Mouse (Mus musculus) myocyte (in vitro differentiated cells): ENCODE data around the gene Klhl41. TPM values are rescaled to one million over a fixed set of nuclear protein-coding genes. Genes with fewer than 3 reads are reported as not detected.

ENCODE experiments used
- H3K27me3 ChIP-seq: one replicate; pipeline ENCODE4 v1.6.1; 2011; ENCODE audit not compliant: control insufficient read depth, insufficient read depth, insufficient read length
- H3K36me3 ChIP-seq: one replicate; pipeline ENCODE4 v1.6.1; 2011; ENCODE audit not compliant: control insufficient read depth, insufficient read depth
- H3K4me2 ChIP-seq: one replicate; pipeline ENCODE4 v1.6.1; 2011; ENCODE audit warnings: low read depth, control low read depth
- H3K4me3 ChIP-seq: one replicate; pipeline ENCODE4 v1.5.1; 2011; ENCODE audit warnings: mild to moderate bottlenecking, control low read depth, moderate library complexity
- H3K79me2 ChIP-seq: one replicate; pipeline ENCODE4 v1.6.1; 2011; ENCODE audit not compliant: control insufficient read depth, insufficient read depth
- H3ac ChIP-seq: one replicate; pipeline ENCODE4 v1.6.1; 2011; ENCODE audit not compliant: control insufficient read depth, insufficient read length
- CEBPB ChIP-seq: IDR thresholded peaks from 2 replicates; pipeline ENCODE4 v1.6.1; 2011; ENCODE audit warnings: mild to moderate bottlenecking, moderate library complexity; ENCODE audit not compliant: poor library complexity, insufficient read depth, severe bottlenecking
- E2F4 ChIP-seq: IDR thresholded peaks from one replicate; pipeline ENCODE4 v1.6.1; 2011; ENCODE audit warnings: mild to moderate bottlenecking, control low read depth, moderate library complexity; ENCODE audit not compliant: insufficient read depth
- MAX ChIP-seq: IDR thresholded peaks from one replicate; pipeline ENCODE4 v1.6.1; 2011; ENCODE audit warnings: low read depth, mild to moderate bottlenecking, control low read depth
- MYOD1 ChIP-seq, 3 experiments: IDR thresholded peaks; one replicate each; pipeline ENCODE4 v1.6.1; 2011; ENCODE audit warnings: control low read depth in 2 of 3, low read depth in 2 of 3, mild to moderate bottlenecking in 2 of 3, moderate library complexity in 1 of 3; ENCODE audit not compliant: insufficient read length in 2 of 3, control insufficient read depth in 1 of 3
- MYOG ChIP-seq, 3 experiments: IDR thresholded peaks; one replicate each; pipeline ENCODE4 v1.6.1; 2011; ENCODE audit warnings: control low read depth in 2 of 3, low read depth in 2 of 3, mild to moderate bottlenecking in 2 of 3; ENCODE audit not compliant: insufficient read length in 2 of 3, control insufficient read depth in 1 of 3, insufficient read depth in 1 of 3
- POLR2A ChIP-seq: IDR thresholded peaks from one replicate; pipeline ENCODE4 v1.6.1; 2011; ENCODE audit warnings: low read depth, mild to moderate bottlenecking, control low read depth, moderate library complexity; ENCODE audit not compliant: insufficient read length
- POLR2AphosphoS2 ChIP-seq: IDR thresholded peaks from one replicate; pipeline ENCODE4 v1.6.1; 2011; ENCODE audit warnings: low read depth, control low read depth; ENCODE audit not compliant: insufficient read length
- REST ChIP-seq: IDR thresholded peaks from one replicate; pipeline ENCODE4 v1.6.1; 2011; ENCODE audit warnings: mild to moderate bottlenecking, control low read depth, moderate library complexity; ENCODE audit not compliant: insufficient read depth, insufficient read length
- SRF ChIP-seq: IDR thresholded peaks from one replicate; pipeline ENCODE4 v1.6.1; 2011; ENCODE audit warnings: low read depth; ENCODE audit not compliant: control insufficient read depth, insufficient read length
- TCF12 ChIP-seq: IDR thresholded peaks from one replicate; pipeline ENCODE4 v1.6.1; 2011; ENCODE audit warnings: mild to moderate bottlenecking, control low read depth; ENCODE audit not compliant: poor library complexity, insufficient read depth, severe bottlenecking
- TCF3 ChIP-seq: IDR thresholded peaks from one replicate; pipeline ENCODE4 v1.6.1; 2011; ENCODE audit warnings: low read depth, control low read depth; ENCODE audit not compliant: insufficient read length
- USF1 ChIP-seq: IDR thresholded peaks from one replicate; pipeline ENCODE4 v1.6.1; 2011; ENCODE audit warnings: low read depth, mild to moderate bottlenecking, control low read depth, moderate library complexity
- polyA plus RNA-seq: library from polyadenylated mRNA; unstranded; fragments of >200 nt; fragmentation: generic; extraction: Trizol; gene quantifications from one replicate; pipeline ENCODE4 v1.2.1, GENCODE M21; 2012; ENCODE audit warnings: missing spikeins

Gene Klhl41
- polyA plus RNA-seq, 1 experiment: 184 TPM

GRCm38 (mm10) chr2:69723519-69723825 lies 53.6 kb downstream of the Klhl41 start:
- peak overlapping the region; percentile 95 for H3K4me3 ChIP-seq
- H3K36me3 ChIP-seq: no peaks in the 10 kb centered on the region
- TF ChIP-seq TCF3: no peak
- TF ChIP-seq TCF12: no peak
- TF ChIP-seq MYOD1 (IDR thresholded peaks at IDR 0.05; ENCODE audit: control insufficient read depth in 1 of 3, insufficient read length in 2 of 3, low read depth in 2 of 3): no peak
- no peak for TF ChIP-seq CEBPB
- TF ChIP-seq MAX: no peak
- TF ChIP-seq MYOG (IDR thresholded peaks at IDR 0.05; ENCODE audit: control insufficient read depth in 1 of 3, insufficient read depth in 1 of 3, insufficient read length in 2 of 3, low read depth in 2 of 3): no peak
- no peak for TF ChIP-seq E2F4
- no peak for TF ChIP-seq POLR2A
- TF ChIP-seq POLR2AphosphoS2: no peak
- no peak for TF ChIP-seq REST
- no peak for TF ChIP-seq USF1
- no peak for TF ChIP-seq SRF
- H3K4me2 ChIP-seq: peak overlapping the region; percentile 79
- H3K27me3 ChIP-seq: no peaks in the 10 kb centered on the region
- peak overlapping the region; percentile 95 for H3ac ChIP-seq
- H3K79me2 ChIP-seq: peaks cover 48% of the 10 kb centered on the region

Other genes starting within 250 kb of the Klhl41 start
- gene Lrp2, start 84.1 kb upstream of the Klhl41 start, polyA plus RNA-seq: 0.07 TPM
- 7.6 TPM for gene Bbs5, start 22.9 kb upstream of the Klhl41 start, polyA plus RNA-seq
- gene Fastkd1, start 43.4 kb downstream of the Klhl41 start, polyA plus RNA-seq: 7.5 TPM
- 7.6 TPM for gene Ppig, start 52.4 kb downstream of the Klhl41 start, polyA plus RNA-seq
- gene Ccdc173, start 119.5 kb downstream of the Klhl41 start, polyA plus RNA-seq: 0.58 TPM
- 11.5 TPM for gene Phospho2, start 119.5 kb downstream of the Klhl41 start, polyA plus RNA-seq
- 0.24 TPM for gene Klhl23, start 151.8 kb downstream of the Klhl41 start, polyA plus RNA-seq
- 36.4 TPM for gene Ssb, start 191.4 kb downstream of the Klhl41 start, polyA plus RNA-seq
- 14.3 TPM for gene Mettl5, start 215.5 kb downstream of the Klhl41 start, polyA plus RNA-seq
- 12.4 TPM for gene Ubr3, start 227.1 kb downstream of the Klhl41 start, polyA plus RNA-seq